Mouse (Mus musculus) layer of hippocampus, postnatal 25 days (tissue): ENCODE measurements around the gene Gm11938. TPM values are rescaled to one million over a fixed set of nuclear protein-coding genes. Genes with fewer than 3 reads are reported as not detected.

Source experiments
- DNase-seq, 2 experiments: peaks; one replicate each; pipeline ENCODE4 v3.0.0; 2022; ENCODE audit warnings: mixed read lengths in 2 of 2, low spot score in 1 of 2; ENCODE audit errors: extremely low spot score in 1 of 2
- total RNA-seq, 2 experiments: library from RNA; stranded (reverse); gene quantifications; 2 replicates each; pipeline ENCODE4 v1.2.3; 2021

The Gm11938 gene
- total RNA-seq, 2 experiments from 2014 or later = not detected

DNA sequence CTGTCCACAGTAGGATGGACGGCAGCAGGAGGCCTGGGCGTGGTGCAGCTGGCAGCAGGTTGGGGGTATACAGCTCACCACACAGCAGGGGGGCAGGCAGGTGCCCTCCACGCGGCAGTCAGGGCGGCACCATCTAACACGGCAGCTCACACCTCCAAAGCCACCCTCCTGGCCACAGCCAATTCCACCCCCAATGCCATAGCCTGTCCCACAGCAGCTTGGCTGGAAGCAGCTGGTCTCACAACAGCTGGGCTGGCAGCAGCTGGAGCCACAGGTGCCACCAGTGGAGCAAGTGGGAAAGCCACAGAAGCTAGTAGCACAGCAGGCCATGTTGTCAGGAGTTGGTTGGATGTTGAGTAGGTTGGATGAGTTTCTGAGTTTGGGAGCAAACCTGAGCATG is 22.5 kb downstream of the Gm11938 start, which contains the start of gene Krtap1-5:
Gene Krtap1-5, minus strand, starts transcription at position 381 of the 400 bp plus-strand sequence.
- no peak for DNase-seq

DNA sequence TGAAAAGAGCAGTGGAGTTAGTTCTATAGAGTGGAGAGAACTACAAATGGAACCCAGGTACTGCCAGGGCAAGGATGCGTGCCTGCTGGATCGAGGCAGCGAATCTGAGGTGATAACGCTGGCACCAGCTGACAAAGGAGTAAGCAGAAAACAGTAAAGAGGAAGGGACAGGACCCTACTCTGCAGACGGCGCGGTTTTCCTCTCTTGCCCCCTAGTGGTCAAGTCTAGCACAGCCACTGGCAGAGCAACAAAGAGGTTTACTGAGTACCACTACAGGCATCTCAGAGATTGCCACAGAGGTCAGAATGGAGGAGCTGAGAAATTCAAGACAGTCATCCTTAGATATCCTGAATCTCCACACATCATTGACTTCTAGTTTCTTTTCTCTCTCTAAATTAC is 29.0 kb downstream of the Gm11938 start:
- DNase-seq = peak; percentile 53 to 77

DNA sequence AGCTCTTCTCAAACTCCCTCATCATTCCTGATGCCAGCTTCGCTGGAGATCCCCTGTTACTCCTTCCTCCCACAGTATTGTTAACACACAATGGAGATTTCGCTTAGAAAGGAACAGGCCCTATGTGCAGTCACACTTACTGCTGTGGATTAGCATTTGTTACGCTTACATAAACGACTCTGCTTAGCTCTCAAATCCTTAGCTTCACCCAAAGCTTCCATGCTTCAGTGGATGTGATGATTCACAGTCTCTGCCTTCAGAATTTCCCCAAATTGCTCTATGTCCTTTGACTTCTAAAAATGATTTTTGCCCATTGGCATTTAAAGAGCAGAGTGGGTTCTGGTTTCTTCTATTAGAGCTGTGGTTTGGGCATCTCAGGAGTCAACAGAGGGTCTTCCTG is 29.9 kb downstream of the Gm11938 start:
- no peak for DNase-seq

DNA sequence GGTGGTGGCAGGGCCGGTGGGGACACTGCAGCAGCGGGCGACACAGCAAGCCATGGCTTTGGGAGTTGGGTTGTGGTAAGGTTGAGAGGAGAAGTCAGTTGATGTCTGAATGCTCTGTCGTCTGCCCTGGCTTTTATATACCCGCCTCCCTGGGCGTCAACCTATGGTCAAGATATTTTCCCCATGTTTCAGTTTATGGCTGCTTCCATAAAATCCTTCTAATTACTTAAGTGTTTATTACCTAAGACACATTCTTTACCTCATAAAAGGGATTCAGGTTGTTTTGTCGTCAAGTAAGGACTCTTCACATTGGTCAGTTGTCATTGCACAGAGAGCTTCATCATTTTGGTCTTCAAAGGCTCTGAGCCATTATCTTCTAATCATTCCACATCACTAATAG is 36.6 kb downstream of the Gm11938 start, which contains the start of gene Krtap3-1:
Gene Krtap3-1, minus strand, starts transcription at position 101 of the 400 bp plus-strand sequence.
- no peak for DNase-seq

DNA sequence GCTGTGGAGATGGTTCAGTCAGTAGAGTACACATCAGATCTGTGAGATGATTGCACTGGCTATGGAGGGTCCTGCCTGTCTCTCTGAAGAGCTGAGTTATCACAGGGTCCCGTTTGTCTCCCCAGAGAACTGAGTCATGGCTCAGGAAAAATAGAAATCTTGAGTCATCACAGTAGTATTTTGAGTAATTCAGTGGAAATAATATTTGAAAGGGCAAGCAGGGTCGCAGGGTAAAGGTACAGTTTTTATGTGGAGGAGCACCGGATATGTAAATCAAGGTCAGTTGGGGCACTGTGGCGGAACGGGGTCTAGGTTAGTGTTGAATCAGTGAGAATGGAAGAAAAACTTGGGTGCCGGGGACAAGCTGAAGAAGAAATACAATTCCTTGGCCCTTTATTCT is 40.5 kb downstream of the Gm11938 start:
- no peak for DNase-seq

DNA sequence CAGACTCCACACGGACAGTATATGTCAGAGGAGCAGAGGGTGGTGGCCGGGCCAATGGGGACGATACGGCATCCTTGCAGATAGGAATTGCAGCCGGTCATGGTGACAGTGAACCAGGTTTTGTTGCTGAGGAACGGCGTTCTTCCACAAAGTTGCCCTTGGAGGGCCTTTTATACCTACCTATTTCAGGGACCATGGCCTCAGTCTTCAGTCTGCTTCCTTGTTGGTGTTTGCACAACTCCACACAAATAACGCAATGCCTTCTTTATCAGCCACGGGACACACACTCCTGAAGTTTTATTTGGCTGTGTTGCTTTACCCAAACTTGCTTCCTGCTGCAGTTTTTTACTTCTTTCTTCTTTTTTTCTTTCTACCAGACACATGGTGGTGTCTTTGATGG is 43.7 kb downstream of the Gm11938 start, which contains the start of gene Gm11939:
Gene Gm11939, minus strand, starts transcription at position 101 of the 400 bp plus-strand sequence.
- no peak for DNase-seq

DNA sequence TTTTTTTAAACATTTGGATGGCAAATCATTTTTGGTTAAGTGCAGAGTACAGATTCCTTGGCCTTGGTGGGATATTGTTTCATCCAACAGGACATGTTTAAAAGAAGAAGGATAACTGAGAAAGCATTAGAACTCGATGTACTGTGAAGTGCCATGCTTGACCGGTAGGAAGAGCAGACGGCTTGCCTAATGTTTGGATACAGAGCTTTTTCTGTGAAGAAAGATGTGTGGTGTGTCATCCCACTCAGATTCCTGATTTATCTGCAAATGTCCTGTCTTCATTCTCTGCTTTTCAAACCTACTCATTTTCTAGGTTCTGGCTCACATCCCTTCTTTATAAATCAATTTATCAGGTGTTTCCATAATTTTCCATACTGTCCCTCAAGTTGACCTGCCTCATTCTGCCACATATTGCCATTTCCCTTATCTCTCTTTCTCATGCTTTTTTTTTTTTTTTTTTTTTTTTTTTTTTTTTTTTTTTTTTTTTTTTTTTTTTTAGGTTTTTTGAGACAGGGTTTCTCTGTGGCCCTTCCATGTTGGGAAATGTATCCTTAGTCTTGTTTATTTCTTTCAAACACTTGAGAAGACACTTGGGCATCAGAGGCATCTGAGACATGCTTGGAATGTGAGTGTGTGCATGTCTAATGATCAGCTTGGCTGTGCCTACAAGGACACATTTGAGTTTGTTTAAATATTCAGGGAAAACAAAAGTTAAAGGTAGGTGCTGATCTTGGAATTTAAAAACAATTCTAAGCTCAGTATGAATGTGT is 44.9 kb downstream of the Gm11938 start:
- DNase-seq = no peak

DNA sequence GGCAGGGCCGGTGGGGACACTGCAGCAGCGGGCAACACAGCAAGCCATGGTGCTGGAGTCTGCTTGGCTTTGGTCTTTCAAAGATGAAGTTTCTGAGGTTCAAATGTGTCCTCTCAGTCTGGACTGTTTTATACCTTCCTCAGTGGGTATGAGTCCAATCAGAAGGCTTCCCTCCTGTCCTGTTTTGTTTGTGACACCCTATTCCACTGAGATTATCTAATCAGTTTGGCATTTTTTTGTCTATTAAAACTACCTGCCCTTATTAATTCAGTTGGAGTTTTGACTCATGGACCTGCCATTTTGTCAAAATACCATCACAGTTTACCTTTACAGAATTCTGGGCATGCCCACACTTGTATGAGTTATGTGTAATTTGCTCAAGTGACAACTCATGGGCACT is 46.4 kb downstream of the Gm11938 start, which contains the start of gene Krtap3-2:
Gene Krtap3-2, minus strand, starts transcription at position 101 of the 400 bp plus-strand sequence.
- no peak for DNase-seq

DNA sequence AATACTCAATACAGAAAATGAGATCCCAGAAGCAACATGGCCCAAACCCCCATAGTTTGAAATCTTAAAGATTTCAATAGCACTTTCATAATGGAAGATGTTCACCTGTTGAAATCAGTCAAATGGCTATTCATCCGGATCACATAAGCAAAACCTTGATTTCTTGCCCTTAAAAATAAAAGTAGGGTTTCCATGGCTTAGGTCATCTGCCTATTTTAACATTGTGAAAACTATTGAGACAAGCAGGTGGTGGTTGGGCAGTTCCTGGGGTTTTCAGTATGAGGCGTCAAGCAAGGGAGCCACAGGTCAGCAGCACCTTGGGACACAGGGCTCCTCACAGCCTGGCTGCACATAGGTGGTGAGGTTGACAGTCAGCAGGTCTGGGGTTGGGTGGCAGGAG is 46.9 kb downstream of the Gm11938 start:
- DNase-seq = no peak

Other genes starting within 250 kb of the Gm11938 start
- gene Krt28, start 228.4 kb downstream of the Gm11938 start, total RNA-seq = under 1 TPM; 0.21 to 0.49 TPM
- gene Krt10, start 213.9 kb downstream of the Gm11938 start, total RNA-seq = 10 to 100 TPM; 12.6 to 15.7 TPM
- gene Krt12, start 181.0 kb downstream of the Gm11938 start, total RNA-seq = 1 to 10 TPM in 1 of 2 experiments, under 1 TPM in 1; 0.89 to 1.4 TPM
- not detected for gene Krt20, start 165.2 kb downstream of the Gm11938 start, total RNA-seq
- not detected for gene Krt23, start 110.2 kb downstream of the Gm11938 start, total RNA-seq
- not detected for gene Krt39, start 82.0 kb downstream of the Gm11938 start, total RNA-seq
- not detected for gene Krt40, start 60.1 kb downstream of the Gm11938 start, total RNA-seq
- gene Krtap3-3, start 52.4 kb downstream of the Gm11938 start, total RNA-seq = not detected
- not detected for gene Krtap3-2, start 46.5 kb downstream of the Gm11938 start, total RNA-seq
- not detected for gene Gm11939, start 43.8 kb downstream of the Gm11938 start, total RNA-seq
- gene Krtap3-1, start 36.7 kb downstream of the Gm11938 start, total RNA-seq = not detected
- not detected for gene Krtap1-5, start 22.3 kb downstream of the Gm11938 start, total RNA-seq
- not detected for gene Krtap1-4, start 19.7 kb downstream of the Gm11938 start, total RNA-seq
- gene Krtap1-3, start 12.0 kb downstream of the Gm11938 start, total RNA-seq = not detected
- not detected for gene Krtap9-3, start 5.2 kb downstream of the Gm11938 start, total RNA-seq
- gene Gm11937, start 6.9 kb upstream of the Gm11938 start, total RNA-seq = not detected
- not detected for gene Krtap2-4, start 11.5 kb upstream of the Gm11938 start, total RNA-seq
- not detected for gene Gm11562, start 17.1 kb upstream of the Gm11938 start, total RNA-seq
- gene Krtap4-1, start 24.9 kb upstream of the Gm11938 start, total RNA-seq = not detected
- gene Krtap4-2, start 31.8 kb upstream of the Gm11938 start, total RNA-seq = not detected
- gene Krtap4-7, start 40.8 kb upstream of the Gm11938 start, total RNA-seq = not detected
- gene Gm11555, start 46.9 kb upstream of the Gm11938 start, total RNA-seq = not detected
- not detected for gene Gm11563, start 55.7 kb upstream of the Gm11938 start, total RNA-seq
- not detected for gene Krtap4-6, start 62.7 kb upstream of the Gm11938 start, total RNA-seq
- gene Gm14190, start 87.4 kb upstream of the Gm11938 start, total RNA-seq = not detected
- not detected for gene Gm14180, start 131.0 kb upstream of the Gm11938 start, total RNA-seq
- not detected for gene Gm11595, start 169.6 kb upstream of the Gm11938 start, total RNA-seq
- gene Krtap4-8, start 177.4 kb upstream of the Gm11938 start, total RNA-seq = not detected
- gene Krtap4-9, start 181.9 kb upstream of the Gm11938 start, total RNA-seq = not detected
- gene Gm11596, start 190.2 kb upstream of the Gm11938 start, total RNA-seq = not detected
- not detected for gene Gm11569, start 195.6 kb upstream of the Gm11938 start, total RNA-seq
- not detected for gene Gm11554, start 201.1 kb upstream of the Gm11938 start, total RNA-seq
- gene Krtap4-13, start 206.6 kb upstream of the Gm11938 start, total RNA-seq = not detected
- not detected for gene Gm11564, start 212.4 kb upstream of the Gm11938 start, total RNA-seq
- not detected for gene 2300003K06Rik, start 234.8 kb upstream of the Gm11938 start, total RNA-seq
- not detected for gene Krtap4-16, start 248.3 kb upstream of the Gm11938 start, total RNA-seq